Mouse (Mus musculus) v-Abl transformed pro-B cells (cell line): ENCODE data around the gene Supt20.
"Not testable (repeated sequence)": the region's sequence is repeated elsewhere in the genome, so short reads cannot be mapped to it uniquely, and the experiment has no call there.

Experiments
- in situ Hi-C, 2 experiments: fragments of 400-800 bp; cut with MboI; formaldehyde crosslinking; loops; one replicate each; pipeline ENCODE4 v1.15.1; 2025; ENCODE audit not compliant: unreplicated experiment in 2 of 2

The Supt20 gene

DNA sequence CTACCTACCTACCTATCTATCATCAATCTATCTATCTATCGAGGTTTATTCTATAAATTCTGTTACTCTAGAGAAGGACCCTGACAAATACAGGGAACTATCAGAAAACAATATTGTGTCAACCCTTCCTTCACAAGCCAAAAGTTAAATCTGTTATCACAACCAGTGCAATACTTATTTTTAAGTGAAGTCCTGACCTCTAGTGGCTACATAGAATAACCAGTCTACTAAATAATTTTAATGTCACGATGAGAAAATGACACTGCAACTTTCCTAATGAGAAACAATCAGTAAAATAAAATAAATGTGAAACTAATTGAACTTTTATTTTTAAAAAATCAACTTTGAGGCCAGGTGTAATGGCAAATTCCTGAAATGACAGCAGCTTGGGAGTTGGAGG, 3.5 kb upstream of the Supt20 start:
- in situ Hi-C loops, result loop anchor here (5.0 to 25.0 kb wide), 9 partner anchors 112 to 1164 kb away; partner anchors contain the start of genes Trpc4 (in 2 of the 2) and Ufm1 (in 1 of the 2)

DNA sequence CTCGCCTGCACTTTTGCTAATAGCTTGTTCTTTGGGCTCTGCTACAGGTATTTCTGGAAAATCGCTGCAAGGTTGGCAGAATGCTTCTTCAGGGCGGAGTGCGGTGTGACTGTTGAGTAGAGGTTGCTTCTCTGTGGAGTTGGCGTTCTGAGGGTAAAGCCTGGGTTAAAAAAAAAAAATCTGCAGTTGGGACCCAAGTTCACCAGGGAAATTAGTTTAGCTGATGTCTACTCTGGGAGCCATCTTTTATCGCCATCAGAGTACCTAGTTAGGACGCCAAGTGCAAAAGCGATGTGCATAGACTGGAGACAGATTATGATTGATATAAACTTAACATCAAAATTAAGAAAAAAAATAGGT, 429 bp downstream of the Supt20 start:
- in situ Hi-C loops, result loop anchor here (10.0 to 25.0 kb wide), 6 partner anchors 98 to 1106 kb away; partner anchors contain the start of genes Trpc4 (in 2 of the 2) and Ufm1 (in 2 of the 2)

DNA sequence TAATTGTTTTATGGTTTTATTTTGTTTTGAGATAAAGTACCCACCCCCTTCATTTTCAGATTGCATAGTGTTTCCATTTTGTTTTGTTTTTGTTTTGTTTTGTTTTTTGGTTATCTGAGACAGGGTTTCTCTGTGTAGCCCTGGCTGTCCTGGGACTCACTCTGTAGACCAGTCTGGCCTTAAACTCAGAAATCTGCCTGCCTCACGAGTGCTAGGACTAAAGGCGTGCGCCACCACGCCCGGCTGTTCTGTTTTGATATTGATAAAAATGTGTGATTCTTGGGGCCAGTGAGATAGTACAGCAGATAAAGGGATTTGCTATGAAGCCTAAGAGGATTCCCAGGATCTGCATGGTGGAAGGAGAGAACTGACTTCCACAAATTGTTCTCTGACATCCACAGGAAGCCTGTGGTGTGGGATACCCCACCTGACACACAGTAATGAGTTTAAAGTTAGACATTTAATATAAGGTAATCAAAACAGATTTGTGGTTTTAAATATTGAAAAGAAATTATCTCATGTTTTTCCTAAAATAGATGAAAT, 7.2 kb downstream of the Supt20 start:
- in situ Hi-C loops, result loop anchor here (10.0 to 25.0 kb wide), 6 partner anchors 105 to 1113 kb away; partner anchors contain the start of genes Trpc4 (in 2 of the 2) and Ufm1 (in 2 of the 2)

DNA sequence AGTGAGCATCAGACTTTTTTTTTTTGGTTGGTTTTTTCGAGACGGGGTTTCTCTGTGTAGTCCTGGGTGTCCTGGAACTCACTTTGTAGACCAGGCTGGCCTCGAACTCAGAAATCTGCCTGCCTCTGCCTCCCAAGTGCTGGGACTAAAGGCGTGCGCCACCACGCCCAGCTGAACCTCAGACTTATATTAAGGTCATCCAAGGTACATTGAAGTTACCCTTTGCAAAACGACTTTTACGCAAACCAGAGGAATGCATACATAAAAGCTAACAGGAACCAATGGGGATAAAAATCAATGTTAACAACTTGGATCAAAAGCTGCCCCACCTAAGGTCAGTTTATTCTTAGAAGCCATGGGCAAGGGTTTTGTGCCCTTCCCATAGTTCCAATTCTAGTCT, 11.5 kb downstream of the Supt20 start:
- in situ Hi-C loops, result not testable (repeated sequence)

DNA sequence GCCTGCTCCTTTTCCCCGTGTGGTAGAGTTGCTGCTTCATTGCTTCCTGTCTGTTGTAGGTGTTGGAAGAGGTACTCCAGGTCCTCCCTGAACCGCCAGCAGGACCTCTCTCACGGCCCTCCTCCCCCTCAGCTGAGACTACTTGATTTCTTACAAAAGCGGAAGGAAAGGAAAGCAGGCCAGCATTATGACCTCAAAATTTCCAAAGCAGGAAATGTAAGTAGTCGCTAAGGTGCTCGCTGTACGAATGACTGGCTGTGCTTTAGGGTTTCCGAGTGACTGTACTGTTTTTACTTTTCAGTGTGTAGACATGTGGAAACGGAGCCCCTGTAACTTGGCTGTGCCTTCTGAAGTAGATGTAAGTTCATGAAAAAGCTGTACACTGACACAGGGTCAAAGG, 16.4 kb downstream of the Supt20 start:
- in situ Hi-C loops, result no loop called here

DNA sequence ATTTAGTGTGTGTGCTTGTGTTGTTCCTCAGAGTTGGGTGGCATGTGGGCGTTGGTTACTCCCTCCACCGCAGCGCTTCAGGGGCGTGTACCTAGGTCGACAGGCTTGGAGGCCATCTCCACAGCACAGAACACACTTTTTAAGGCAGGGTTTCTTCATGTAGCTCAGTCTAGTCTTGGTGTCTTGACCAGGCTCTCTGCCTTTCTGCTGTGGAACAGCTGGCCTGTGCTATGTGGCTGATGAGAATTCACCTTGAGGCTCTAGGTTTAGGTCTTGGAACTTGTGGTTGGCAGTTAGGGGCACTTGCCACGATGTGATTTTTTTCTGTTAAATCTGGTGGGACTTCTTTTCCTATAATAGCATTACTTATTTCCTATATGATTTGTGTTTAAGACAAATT, 21.6 kb downstream of the Supt20 start, which contains the start of gene Gm21958:
TSS of gene Gm21958 (minus strand) at position 101 of the 400 bp plus-strand sequence.
- in situ Hi-C loops, result no loop called here

DNA sequence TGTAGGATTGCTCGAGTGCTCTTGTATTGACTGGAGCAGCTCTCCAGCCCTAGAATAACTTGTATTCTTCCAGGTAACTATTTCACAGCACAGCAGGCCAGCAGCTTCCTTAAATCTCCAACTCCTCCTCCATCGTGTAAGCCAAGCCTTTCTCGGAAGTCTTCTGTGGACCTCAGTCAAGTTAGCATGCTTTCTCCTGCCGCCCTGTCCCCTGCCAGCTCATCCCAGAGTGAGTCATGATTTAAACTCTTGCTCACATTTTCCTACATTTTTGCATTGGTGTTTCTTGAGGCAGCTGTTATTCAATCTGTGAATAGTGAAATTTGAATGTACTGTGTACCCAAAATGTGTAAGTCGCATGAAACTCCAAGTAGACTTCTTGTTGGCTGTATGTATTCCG, 22.9 kb downstream of the Supt20 start:
- in situ Hi-C loops, result no loop called here

DNA sequence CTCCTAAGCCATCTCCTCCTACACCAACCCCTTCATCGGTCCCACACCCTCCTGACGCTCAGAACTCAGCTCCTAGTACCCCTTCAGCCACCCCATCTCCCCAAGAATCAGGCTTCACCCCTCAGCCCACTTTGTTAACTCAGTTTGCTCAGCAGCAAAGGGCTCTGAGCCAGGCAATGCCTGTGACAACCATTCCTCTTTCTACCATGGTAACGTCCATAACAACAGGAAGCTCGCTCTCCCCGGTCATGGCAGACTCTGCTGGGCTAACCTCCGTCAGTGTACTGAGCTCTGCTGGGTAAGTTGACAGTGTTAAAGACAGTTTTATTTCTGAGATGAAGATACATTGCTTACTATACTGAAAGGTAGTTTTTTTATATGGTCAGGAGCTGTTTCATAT, 24.7 kb downstream of the Supt20 start:
- in situ Hi-C loops, result no loop called here

DNA sequence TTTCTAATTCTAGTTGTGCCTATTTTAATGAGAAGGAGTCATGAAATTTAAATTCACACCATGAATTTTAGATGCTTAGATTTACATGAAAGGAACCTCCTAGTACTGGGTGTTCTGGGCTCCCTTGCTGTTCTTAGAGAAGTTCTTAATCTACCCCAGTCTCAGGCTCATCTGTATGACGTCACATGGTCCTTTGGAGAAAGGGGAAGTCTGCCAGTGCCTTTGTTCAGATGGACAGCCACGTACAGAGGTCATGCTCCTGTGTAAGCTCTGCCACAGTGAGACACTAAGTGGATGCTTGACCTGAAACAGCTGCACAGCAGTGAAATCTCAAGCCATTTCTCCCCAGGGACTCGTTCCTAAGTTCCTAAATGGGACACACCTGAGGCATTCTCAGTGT, 26.3 kb downstream of the Supt20 start:
- in situ Hi-C loops, result no loop called here

DNA sequence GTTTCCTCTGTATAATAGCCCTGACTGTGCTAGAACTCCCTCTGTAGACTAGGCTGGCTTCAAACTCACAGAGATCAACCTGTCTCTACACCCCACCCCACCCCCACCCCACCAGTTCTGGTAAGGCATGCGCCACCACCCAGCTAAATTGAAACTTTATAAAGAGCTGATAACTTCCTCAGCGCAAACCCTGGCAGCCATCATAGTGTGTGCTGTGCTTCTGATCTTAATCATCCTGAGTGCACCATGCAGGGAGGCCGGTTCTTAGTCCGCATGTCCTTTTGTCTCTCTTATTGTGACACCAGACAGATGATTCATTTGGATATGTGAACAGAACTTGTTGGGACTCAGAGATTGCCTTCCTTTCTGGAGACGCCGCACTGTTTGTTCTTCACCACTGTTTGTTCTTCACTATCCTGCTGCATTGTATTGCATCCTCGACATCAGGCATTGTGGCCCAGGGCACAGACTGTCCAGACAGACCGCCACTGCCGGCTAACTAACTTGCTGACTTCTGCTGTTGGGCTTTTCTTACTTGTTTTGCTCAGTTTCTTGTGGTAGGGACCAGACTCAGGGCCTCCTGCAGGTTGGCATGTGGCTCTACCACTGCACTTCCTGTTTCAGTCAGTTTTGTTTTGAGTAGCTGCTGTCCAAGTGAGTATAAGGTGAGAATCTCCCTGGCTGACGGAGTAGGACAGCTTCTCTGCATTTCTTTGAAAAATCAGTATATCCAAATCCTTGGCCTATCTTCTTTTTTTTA, 31.3 kb downstream of the Supt20 start:
- in situ Hi-C loops, result no loop called here

DNA sequence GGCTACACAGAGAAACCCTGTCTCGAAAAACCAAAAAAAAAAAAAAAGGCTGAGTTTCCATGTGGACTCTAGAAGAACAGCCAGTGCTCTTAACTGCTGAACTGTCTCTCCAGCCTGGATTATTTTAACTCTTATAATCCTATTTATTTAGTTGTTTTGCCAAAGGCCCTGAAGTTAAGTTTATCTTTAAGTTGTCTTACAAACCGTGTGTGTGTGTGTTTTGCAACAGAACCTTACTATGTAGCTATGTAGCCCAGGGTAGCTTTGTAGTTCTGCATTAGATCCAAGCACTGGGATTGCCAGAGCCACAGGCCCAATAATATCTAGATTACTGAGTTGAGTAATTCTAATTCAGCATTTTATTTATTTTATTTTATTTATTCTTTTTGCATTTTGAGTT, 32.7 kb downstream of the Supt20 start:
- in situ Hi-C loops, result no loop called here

DNA sequence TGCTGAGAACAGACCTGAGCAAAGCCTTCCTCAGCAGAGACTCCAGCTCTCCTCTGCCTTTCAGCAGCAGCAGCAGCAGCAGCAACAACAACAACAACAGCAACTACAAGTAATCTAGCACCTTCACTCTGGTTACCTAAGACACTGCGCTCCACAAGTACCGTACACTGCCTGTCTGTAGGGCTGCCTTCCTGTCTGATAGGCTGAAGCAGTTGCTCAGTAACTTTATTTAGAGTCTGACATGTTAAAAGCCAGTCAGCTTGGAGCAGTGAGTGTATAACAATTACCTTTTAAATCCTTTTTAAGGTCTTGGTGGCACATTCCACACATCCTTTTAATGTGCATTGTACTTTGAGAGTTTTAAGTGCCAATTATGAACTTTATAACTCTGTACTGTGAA, 35.0 kb downstream of the Supt20 start:
- in situ Hi-C loops, result no loop called here

DNA sequence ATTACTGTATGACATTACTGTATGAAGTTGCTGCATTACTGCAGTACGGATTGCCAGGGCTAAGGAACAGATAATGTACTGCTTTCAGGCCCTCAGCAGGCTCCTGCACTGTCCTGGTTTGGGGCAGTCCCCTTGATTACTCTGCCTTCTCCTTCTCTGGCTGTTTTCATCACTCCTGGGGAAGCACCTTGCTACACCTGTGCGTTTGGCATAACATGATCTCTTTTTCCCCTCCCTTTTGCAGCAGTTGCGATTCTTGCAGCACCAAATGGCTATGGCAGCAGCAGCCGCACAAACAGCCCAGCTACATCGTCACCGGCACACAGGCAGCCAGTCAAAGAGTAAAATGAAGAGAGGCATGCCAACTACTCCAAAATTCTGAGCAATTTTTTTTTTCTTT, 35.5 kb downstream of the Supt20 start:
- in situ Hi-C loops, result no loop called here

DNA sequence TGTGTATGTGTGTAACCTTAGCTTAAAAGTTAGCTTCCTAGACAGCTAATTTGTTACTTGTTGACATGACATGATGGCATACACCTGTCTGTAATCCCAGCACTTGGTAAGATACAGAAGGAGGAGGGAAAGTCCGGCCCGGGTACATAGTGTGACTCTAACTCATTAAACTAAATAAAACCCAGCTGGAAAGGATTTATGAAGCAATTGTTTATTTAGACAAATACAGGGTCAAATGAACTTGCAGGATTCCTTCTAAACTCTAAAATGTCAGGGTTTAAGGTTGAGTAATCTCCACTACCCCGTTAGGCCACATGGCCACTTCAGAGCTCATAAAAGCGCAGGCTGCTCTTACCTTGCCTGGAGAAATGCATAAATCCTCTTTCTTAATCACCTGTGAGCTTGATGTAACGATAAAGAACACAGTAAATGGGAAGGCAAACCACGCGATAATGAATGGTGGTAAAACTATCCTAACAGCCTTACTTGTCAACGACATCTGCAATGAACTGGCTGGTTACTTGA, 39.1 kb downstream of the Supt20 start:
- in situ Hi-C loops, result loop anchor here in 1 of 2 experiments (10.0 kb wide), 1 partner anchor 83 kb away; no protein-coding TSS in a partner anchor

DNA sequence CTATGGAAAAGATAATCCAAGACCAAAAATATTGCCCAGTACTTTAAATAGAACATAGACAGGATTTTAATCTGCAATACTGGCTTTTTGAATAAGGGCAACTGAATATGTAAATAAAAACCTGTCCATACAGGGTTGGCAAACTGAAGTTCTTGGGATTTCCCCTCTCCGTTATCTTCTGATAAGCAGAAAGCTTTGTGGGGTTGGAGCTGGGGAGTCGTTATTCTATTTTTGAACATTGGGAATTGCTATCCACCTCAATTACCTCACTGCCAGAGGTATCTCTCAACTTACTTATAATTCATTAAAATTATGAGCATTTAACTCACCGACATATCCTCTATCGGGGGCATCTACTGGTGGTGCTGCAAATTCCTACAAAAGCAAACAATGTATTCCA, 39.8 kb downstream of the Supt20 start:
- in situ Hi-C loops, result loop anchor here in 1 of 2 experiments (10.0 kb wide), 1 partner anchor 82 kb away; no protein-coding TSS in a partner anchor

DNA sequence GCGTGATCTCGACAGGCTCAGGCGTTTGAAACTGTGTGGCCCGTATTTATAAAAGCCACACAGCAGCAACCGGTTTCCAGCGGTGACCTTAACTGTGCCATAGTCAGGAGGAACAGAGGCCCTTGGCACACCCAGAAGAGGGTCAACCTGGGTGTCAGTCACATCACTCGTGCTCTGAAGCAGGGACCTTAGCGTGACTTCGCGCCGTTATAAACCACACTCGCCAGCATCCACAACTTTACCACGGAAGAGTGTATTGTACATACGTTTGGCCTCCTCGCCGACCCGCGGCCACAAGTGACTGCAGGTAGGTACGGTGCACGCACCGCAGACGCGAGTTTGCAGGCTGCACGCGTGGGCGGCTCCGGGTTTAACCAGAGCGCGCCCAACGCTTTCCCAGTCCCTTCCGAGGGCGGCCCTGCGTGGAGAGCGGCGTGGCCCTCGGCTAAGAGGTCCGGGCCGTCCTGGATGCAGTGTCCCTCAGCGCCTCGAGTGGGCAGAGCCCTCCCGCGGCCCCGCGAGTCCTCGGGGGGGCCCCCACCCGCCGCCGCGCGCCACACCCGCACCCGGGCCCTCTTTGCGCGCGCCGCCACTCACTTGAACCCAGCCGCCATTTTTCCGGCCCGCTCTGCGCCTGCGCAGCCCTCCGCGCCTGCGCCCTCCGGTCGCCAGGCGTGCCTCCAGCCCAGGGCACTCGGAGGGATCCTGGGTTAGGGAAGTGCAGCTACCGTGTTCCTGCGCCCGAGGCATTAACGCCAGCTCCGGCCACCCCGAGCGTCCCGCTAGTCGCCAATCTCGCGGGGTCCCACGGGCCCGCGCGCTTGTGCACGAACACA, 42.0 kb downstream of the Supt20 start:
- in situ Hi-C loops, result loop anchor here in 1 of 2 experiments (10.0 kb wide), 1 partner anchor 80 kb away; no protein-coding TSS in a partner anchor

DNA sequence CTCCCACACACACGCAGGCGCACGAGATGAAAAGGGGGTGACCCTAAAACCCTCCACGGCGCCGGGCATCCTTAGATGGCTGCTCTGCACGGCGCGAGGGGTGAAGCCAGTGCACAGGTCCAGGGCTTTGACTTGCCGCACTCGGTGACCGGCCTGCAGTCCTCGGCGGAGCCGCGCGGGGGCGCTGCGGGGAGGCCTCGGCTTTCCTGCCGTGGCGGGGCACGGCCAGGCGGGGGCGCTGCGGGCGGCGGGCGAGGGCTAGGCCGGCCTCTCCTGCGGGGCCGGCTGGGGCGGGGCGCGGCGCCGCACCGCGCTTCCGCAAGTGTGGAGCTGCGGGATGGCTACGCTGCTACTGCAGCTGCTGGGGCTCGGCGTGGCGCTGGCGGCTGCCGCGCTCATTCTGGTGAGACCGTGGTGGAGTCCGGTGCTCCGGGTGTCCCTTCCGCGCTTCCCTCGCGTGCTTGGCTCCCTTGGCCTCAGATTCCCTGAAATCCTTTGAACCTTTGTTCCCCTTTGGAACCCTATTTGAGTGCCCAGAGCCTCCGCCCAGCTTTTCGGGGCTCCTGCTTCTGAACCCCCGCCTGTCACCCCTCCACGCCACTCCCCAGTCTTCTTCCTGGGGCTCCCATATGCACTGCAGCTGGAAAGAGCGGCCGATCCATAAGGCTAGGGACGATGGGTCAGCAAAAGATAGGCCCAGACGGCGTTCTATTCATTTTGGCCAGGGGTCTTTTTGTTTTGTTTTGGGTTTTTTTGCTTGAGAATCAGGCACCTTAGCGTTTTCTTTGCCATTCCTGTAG, 42.8 kb downstream of the Supt20 start, which contains the start of the genes Exosc8 and Alg5:
TSS of gene Exosc8 (minus strand) at position 147 of the 800 bp plus-strand sequence.
TSS of gene Alg5 (plus strand) at position 293 of the 800 bp plus-strand sequence.
- in situ Hi-C loops, result loop anchor here in 1 of 2 experiments (10.0 kb wide), 1 partner anchor 79 kb away; no protein-coding TSS in a partner anchor

DNA sequence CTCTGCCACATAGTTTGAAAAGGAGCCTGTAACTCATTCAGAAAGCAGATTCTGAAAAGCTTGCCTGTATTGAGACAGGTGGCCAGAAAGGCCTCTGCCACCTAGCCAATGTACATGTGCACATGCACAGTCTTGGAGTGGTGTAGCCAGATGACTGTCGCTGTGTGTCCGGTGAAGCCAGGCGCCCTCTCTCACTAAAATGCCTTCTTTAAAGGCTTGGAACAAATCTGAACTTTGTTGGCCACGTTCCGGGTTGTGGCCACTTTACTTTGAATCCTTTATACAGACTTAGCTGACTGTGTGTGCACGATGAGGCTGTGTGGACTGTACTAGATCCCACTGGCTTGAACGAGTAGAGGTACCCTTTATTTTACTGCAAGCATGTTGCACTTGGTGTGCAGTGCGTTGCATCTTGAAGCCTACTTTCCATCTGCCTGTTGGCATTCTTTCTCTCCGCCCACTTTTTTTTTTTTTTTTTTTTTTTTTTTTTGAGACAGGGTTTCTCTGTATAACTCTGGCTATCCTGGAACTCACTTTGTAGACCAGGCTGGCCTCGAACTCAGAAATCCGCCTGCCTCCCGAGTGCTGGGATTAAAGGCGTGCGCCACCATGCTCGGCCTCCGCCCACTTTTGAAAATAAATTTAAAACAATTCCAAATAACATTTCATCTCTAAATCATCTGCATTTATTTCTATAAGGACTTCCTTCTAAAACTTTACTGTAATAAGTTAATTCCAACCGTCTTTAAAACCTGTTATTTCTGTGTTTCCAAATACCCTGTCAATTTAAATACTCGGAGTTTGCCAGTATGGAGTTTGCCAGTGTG, 43.7 kb downstream of the Supt20 start:
- in situ Hi-C loops, result loop anchor here in 1 of 2 experiments (10.0 kb wide), 1 partner anchor 78 kb away; no protein-coding TSS in a partner anchor

DNA sequence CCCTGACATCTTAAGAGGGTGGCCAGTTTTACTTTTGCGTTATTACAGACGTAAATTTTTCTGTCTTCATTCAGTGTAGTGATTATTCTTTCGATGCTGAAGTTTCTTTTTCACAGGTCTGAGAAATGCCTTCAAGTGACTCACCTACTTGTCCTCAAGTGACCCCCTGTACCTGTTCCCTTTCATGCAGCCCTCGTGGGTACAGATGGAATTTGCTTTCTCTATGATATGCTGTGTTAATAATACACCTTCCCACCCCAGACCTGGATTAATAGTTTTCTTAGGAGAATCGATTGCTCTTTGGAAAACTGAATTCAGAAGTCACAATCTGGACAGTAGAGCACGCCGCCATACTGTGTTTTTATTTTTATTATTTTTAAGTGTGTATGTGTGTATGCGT, 44.7 kb downstream of the Supt20 start:
- in situ Hi-C loops, result loop anchor here in 1 of 2 experiments (10.0 kb wide), 1 partner anchor 77 kb away; no protein-coding TSS in a partner anchor
